Mouse (Mus musculus): ENCODE data around the gene Vrk3.

DNA sequence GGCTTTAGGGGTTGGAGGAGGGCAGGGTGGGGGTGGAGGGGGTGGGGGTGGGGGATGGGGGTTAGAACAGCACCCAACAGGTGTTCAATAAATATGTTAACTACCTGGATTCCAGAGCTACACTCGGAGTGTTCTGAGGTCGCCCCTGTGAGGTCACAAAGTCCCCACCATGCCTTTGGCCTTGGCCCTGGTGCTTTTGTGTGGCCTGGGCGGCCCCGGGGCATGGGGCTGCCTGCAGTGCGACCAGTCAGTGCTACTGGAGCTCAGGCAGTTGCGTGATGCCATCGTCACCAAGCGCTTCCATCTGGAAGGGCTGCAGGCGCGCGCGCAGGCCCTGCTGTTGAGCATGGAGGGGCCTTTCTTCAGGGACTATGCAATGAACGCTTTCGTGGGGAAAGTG is 39.6 kb upstream of the Vrk3 start, which contains the start of gene Izumo2:
- TF ChIP-seq CTCF (IDR thresholded peaks at IDR 0.05; ENCODE audit: low read depth) = no peak
- TF ChIP-seq EP300 (IDR thresholded peaks at IDR 0.05; ENCODE audit: low read depth) = no peak
